In genomic region chr11:23979332-23979731, GRCm38 (mm10) we compare ENCODE assay signal across 8 mouse cellular contexts.
DNase-seq lines count a peak whose midpoint lies in the region; ATAC-seq lines count a peak whose summit lies in the region.

No protein-coding gene starts in this region.

- 14% methylated on average over 5 of the region's 5 CpGs for WGBS in hindbrain, embryonic 12.5 days

- DNase-seq in MN1 (ENCODE audit: low spot score), result peak; percentile 65
- peak; percentile 33 for DNase-seq in cerebellum, adult 11 months
- DNase-seq in forelimb bud, embryonic 11.5 days (ENCODE audit: low read depth, low spot score), result peak; percentile 82
- DNase-seq in layer of hippocampus, adult 9-10 months (ENCODE audit: low spot score), result peak; percentile 48
- DNase-seq in lung, postnatal 25 days (ENCODE audit: low spot score), result peak; percentile 55
- peak; percentile 83 for DNase-seq in right cerebral cortex, adult 18-20 months
- peak; percentile 66 for DNase-seq in urinary bladder, postnatal 14 days (ENCODE audit: low spot score)

- H3K27me3 ChIP-seq in hindbrain, embryonic 12.5 days, result no peaks in the 10 kb centered on the region

- H3K36me3 ChIP-seq in hindbrain, embryonic 12.5 days, result no peaks in the 10 kb centered on the region

- H3K9me3 ChIP-seq in hindbrain, embryonic 12.5 days (replicated peaks), result no peaks in the 10 kb centered on the region

- H3K4me3 ChIP-seq in hindbrain, embryonic 12.5 days, result no peak overlapping the region

- ATAC-seq in hindbrain, embryonic 12.5 days (ENCODE audit: low FRiP score), result peak; percentile 77

- no peaks in the 10 kb centered on the region for H3K4me1 ChIP-seq in hindbrain, embryonic 12.5 days

- H3K27ac ChIP-seq in hindbrain, embryonic 12.5 days, result no peak overlapping the region

- no peak overlapping the region for H3K9ac ChIP-seq in hindbrain, embryonic 12.5 days

- no peak overlapping the region for H3K4me2 ChIP-seq in hindbrain, embryonic 12.5 days (replicated peaks)

Comparison
In these comparisons a context has a peak if more than half of its experiments do, and no peak if none do; other contexts are left out.
1. DNase-seq: peak in every context shown above with its lines; median percentile 83 in right cerebral cortex, adult 18-20 months; 82 in forelimb bud, embryonic 11.5 days; 66 in urinary bladder, postnatal 14 days; 65 in MN1; 55 in lung, postnatal 25 days; 48 in layer of hippocampus, adult 9-10 months; 33 in cerebellum, adult 11 months.